Mouse (Mus musculus) lung, postnatal 0 days (tissue): ENCODE measurements at regions not wholly inside any gene's neighbourhood (a gene's known extent, or its start where the extent isn't known, plus 50 kb on each side); places are given as distances from the start of the nearest gene placed in this dataset.

Experiments used
- CTCF ChIP-seq: IDR thresholded peaks from 2 replicates; pipeline ENCODE4 v1.5.1; 2016; ENCODE audit warnings: antibody characterized with exemption, mild to moderate bottlenecking
- EP300 ChIP-seq: IDR thresholded peaks from 2 replicates; pipeline ENCODE4 v1.6.1; 2016; ENCODE audit warnings: antibody characterized with exemption, mild to moderate bottlenecking, control low read depth

DNA sequence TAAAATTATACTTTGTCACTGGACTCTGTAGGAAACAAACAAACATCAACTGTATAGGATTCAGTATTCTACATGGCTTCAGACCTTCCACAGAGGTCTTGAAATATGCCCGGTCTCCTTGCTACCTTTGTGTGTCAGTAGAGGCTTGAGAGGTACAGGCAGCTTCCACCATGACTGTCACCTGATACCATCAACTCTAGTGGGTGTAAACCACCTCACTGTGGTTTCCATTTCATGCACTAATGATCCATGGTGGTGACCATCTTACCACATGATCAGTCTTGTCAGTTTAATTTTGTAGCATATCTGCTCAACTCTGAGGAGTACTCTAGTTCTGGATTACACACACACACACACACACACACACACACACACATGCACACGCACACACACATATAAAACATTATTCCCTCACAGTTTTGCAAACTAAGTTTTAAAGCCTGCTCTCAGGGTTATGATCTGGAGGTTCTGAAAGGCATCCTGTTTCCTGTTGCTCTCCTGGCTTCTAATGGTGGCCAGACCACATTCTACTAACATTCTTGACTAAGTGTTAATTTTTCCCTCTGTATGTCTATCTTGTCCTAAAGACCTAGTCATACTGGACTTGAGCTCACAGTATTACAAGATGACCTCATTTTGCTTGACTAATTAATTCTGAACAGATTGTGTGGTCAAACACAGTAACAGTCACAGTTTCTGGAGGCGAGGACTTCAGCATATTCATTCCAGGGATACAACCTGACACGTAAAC lies 106.7 kb upstream of the Rgs1 start:
- no peak for TF ChIP-seq CTCF
- TF ChIP-seq EP300, result no peak
